Comparison of ENCODE assay signal across 8 mouse cellular contexts in the genomic region with DNA sequence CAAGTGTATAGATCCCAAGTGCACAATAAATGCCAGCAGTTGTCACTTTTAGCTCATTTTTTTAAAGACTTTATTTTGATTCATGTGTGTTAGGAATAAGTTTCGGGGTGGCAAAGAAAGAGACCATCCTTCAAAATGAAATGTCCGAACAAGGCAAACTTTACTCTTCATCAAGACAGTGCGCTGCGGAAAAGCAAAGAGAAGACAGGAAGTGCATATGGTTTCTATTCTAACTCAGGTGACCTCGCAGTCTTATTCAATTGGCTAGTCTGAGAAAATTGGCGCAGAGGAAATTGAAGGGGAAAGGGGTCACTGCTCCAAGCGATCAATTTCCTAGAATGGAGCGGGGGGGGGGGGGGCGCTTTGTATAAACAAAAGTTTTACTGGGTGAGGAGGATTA. TPM values are rescaled to one million over a fixed set of nuclear protein-coding genes. Genes with fewer than 3 reads are reported as not detected.
DNase-seq lines count a peak whose midpoint lies in the region; ATAC-seq and TF ChIP-seq lines count a peak whose summit lies in the region.

No protein-coding gene starts in this region.

- peaks cover 40% of the 10 kb centered on the region for H3K4me1 ChIP-seq in lung, embryonic 15.5 days
- no peaks in the 10 kb centered on the region for H3K4me1 ChIP-seq in intestine, postnatal 0 days (replicated peaks; ENCODE audit: control insufficient read depth, insufficient read depth, low read length)

- no peak for ATAC-seq in lung, embryonic 15.5 days (ENCODE audit: borderline replicate concordance, extremely low read depth, low FRiP score, low TSS enrichment)
- no peak for ATAC-seq in intestine, postnatal 0 days

- no peak for DNase-seq in lung, postnatal 4 days
- DNase-seq in embryo, embryonic 11 days: peak; percentile 74
- DNase-seq in natural killer cell, adult 2 months (ENCODE audit: low spot score in 2 of 2): peak; percentile 46 to 50
- no peak for DNase-seq in urinary bladder, postnatal 10 days (ENCODE audit: low spot score)
- DNase-seq in layer of hippocampus, adult 18-20 months (ENCODE audit: low spot score in 2 of 2): no peak
- no peak for DNase-seq in kidney, postnatal 4 days

- 22% methylated on average over 9 of the region's 9 CpGs for WGBS in lung, embryonic 15.5 days
- WGBS in intestine, postnatal 0 days: 29% methylated on average over 9 of the region's 9 CpGs

- TF ChIP-seq CTCF in intestine, postnatal 0 days (IDR thresholded peaks at IDR 0.05; ENCODE audit: low read depth): no peak

- H3K9ac ChIP-seq in lung, embryonic 15.5 days: peak overlapping the region; percentile 96
- H3K9ac ChIP-seq in intestine, postnatal 0 days (ENCODE audit: low read depth, low read length): peak overlapping the region; percentile 95

- peak overlapping the region; percentile 85 for H3K4me3 ChIP-seq in lung, embryonic 15.5 days
- peak overlapping the region; percentile 92 for H3K4me3 ChIP-seq in intestine, postnatal 0 days (ENCODE audit: low read depth, low read length)

- H3K27me3 ChIP-seq in lung, embryonic 15.5 days: no peaks in the 10 kb centered on the region
- no peaks in the 10 kb centered on the region for H3K27me3 ChIP-seq in intestine, postnatal 0 days (replicated peaks; ENCODE audit: control insufficient read depth, insufficient read depth, low read length)

- no peaks in the 10 kb centered on the region for H3K9me3 ChIP-seq in lung, embryonic 15.5 days
- H3K9me3 ChIP-seq in intestine, postnatal 0 days (ENCODE audit: control insufficient read depth): no peaks in the 10 kb centered on the region

- H3K27ac ChIP-seq in lung, embryonic 15.5 days: peak overlapping the region; percentile 89
- peak overlapping the region; percentile 97 for H3K27ac ChIP-seq in intestine, postnatal 0 days (ENCODE audit: low read depth, low read length)

- no peaks in the 10 kb centered on the region for H3K36me3 ChIP-seq in lung, embryonic 15.5 days
- H3K36me3 ChIP-seq in intestine, postnatal 0 days (ENCODE audit: control insufficient read depth, insufficient read depth): no peaks in the 10 kb centered on the region

- H3K4me2 ChIP-seq in lung, embryonic 15.5 days: peak overlapping the region; percentile 94
- peak overlapping the region; percentile 94 for H3K4me2 ChIP-seq in intestine, postnatal 0 days (replicated peaks; ENCODE audit: low read depth)

RNA-seq across cellular contexts. Expression of gene Pkn1, which starts 0.6 kb away (rescaled TPM):
- 35.4 and 38.0 TPM in 2 replicates for polyA plus RNA-seq in lung, embryonic 15.5 days (2015; fragmentation: Nextera tagmentation; extraction: Ambion mirVana)
- polyA plus RNA-seq in intestine, postnatal 0 days (2015; fragmentation: Nextera tagmentation; extraction: Ambion mirVana): 37.0 and 40.2 TPM in 2 replicates
- total RNA-seq in layer of hippocampus, adult 18-20 months (2021): 10 to 100 TPM; 43.5 to 46.1 TPM

RNA-seq across cellular contexts. Expression of gene Ddx39, which starts 15.4 kb away (rescaled TPM):
- 186 and 187 TPM in 2 replicates for polyA plus RNA-seq in lung, embryonic 15.5 days (2015; fragmentation: Nextera tagmentation; extraction: Ambion mirVana)
- polyA plus RNA-seq in intestine, postnatal 0 days (2015; fragmentation: Nextera tagmentation; extraction: Ambion mirVana): 69.8 and 75.5 TPM in 2 replicates
- total RNA-seq in layer of hippocampus, adult 18-20 months (2021): 10 to 100 TPM; 14.9 to 16.8 TPM

RNA-seq across cellular contexts. Expression of gene Ptger1, which starts 33.1 kb away (rescaled TPM):
- 1.2 and 1.4 TPM in 2 replicates for polyA plus RNA-seq in lung, embryonic 15.5 days (2015; fragmentation: Nextera tagmentation; extraction: Ambion mirVana)
- polyA plus RNA-seq in intestine, postnatal 0 days (2015; fragmentation: Nextera tagmentation; extraction: Ambion mirVana): 1.1 and 1.2 TPM in 2 replicates
- under 1 TPM; 0.57 to 0.79 TPM for total RNA-seq in layer of hippocampus, adult 18-20 months (2021)

RNA-seq across cellular contexts. Expression of gene Adgre5, which starts 41.6 kb away (rescaled TPM):
- polyA plus RNA-seq in lung, embryonic 15.5 days (2015; fragmentation: Nextera tagmentation; extraction: Ambion mirVana): 56.7 and 64.0 TPM in 2 replicates
- polyA plus RNA-seq in intestine, postnatal 0 days (2015; fragmentation: Nextera tagmentation; extraction: Ambion mirVana): 17.2 and 17.6 TPM in 2 replicates
- total RNA-seq in layer of hippocampus, adult 18-20 months (2021): 10 to 100 TPM in 1 of 2 experiments, 1 to 10 TPM in 1; 8.8 to 10.5 TPM

RNA-seq across cellular contexts. Expression of gene Gipc1, which starts 47.1 kb away (rescaled TPM):
- polyA plus RNA-seq in lung, embryonic 15.5 days (2015; fragmentation: Nextera tagmentation; extraction: Ambion mirVana): 197 and 199 TPM in 2 replicates
- polyA plus RNA-seq in intestine, postnatal 0 days (2015; fragmentation: Nextera tagmentation; extraction: Ambion mirVana): 76.1 and 79.3 TPM in 2 replicates
- 10 to 100 TPM; 52.1 to 59.2 TPM for total RNA-seq in layer of hippocampus, adult 18-20 months (2021)

Comparison
In these comparisons a context has a peak if more than half of its experiments do, and no peak if none do; other contexts are left out.
1. DNase-seq: peak in embryo, embryonic 11 days (single experiment) and natural killer cell, adult 2 months (2 of 2); none in lung, postnatal 4 days (0 of 2), urinary bladder, postnatal 10 days (single experiment), layer of hippocampus, adult 18-20 months (0 of 2) and kidney, postnatal 4 days (0 of 2).